Mouse (Mus musculus) liver, embryonic 14.5 days (tissue): Measurements from ENCODE around the gene Grhl3.

Source experiments
- CTCF ChIP-seq: IDR thresholded peaks from 2 replicates; pipeline ENCODE4 v1.5.1; 2016; ENCODE audit warnings: antibody characterized with exemption, low read depth, control low read depth
- EP300 ChIP-seq: IDR thresholded peaks from 2 replicates; pipeline ENCODE4 v1.6.1; 2016; ENCODE audit warnings: antibody characterized with exemption, low read depth

GRCm38 (mm10) chr4:135495810-135496209 lies 77.6 kb downstream of the Grhl3 start:
- TF ChIP-seq CTCF (no peak), EP300 (no peak)
